Mouse (Mus musculus) embryonic facial prominence, embryonic 13.5 days (tissue): ENCODE measurements around the gene Pknox2. TPM values are rescaled to one million over a fixed set of nuclear protein-coding genes. Genes with fewer than 3 reads are reported as not detected.
A peak's percentile ranks its signal among the peaks of the same experiment; 100 is the strongest.

Experiments
- ATAC-seq: fragments of 200-750 bp; cut with Nextera tagmentation; 2 replicates; pipeline ENCODE4 v1.8.0; 2017; ENCODE audit warnings: low read depth; ENCODE audit not compliant: insufficient number of reproducible peaks, insufficient read depth, low FRiP score, low TSS enrichment
- H3K27ac ChIP-seq: fragments of 300-500 bp; sonication (generic); 2 replicates; pipeline ENCODE4 v1.5.1; 2015; ENCODE audit warnings: moderate library complexity, mild to moderate bottlenecking, inconsistent platforms
- H3K27me3 ChIP-seq: fragments of 300-500 bp; sonication (generic); 2 replicates; pipeline ENCODE4 v1.6.1; 2015; ENCODE audit warnings: mild to moderate bottlenecking, inconsistent platforms
- H3K36me3 ChIP-seq: fragments of 300-500 bp; sonication (generic); 2 replicates; pipeline ENCODE4 v1.6.1; 2015; ENCODE audit warnings: mild to moderate bottlenecking, inconsistent platforms
- H3K4me1 ChIP-seq: fragments of 300-500 bp; sonication (generic); 2 replicates; pipeline ENCODE4 v1.6.1; 2015; ENCODE audit warnings: inconsistent platforms
- H3K4me2 ChIP-seq: fragments of 300-500 bp; sonication (generic); 2 replicates; pipeline ENCODE4 v1.6.1; 2015; ENCODE audit warnings: moderate library complexity, mild to moderate bottlenecking, inconsistent platforms
- H3K4me3 ChIP-seq: fragments of 300-500 bp; sonication (generic); 2 replicates; pipeline ENCODE4 v1.5.1; 2015; ENCODE audit warnings: mild to moderate bottlenecking, inconsistent platforms
- H3K9ac ChIP-seq: fragments of 300-500 bp; sonication (generic); 2 replicates; pipeline ENCODE4 v1.6.1; 2015; ENCODE audit warnings: mild to moderate bottlenecking, inconsistent platforms
- H3K9me3 ChIP-seq: fragments of 300-500 bp; sonication (generic); 2 replicates; pipeline ENCODE4 v1.6.1; 2016; ENCODE audit warnings: inconsistent platforms
- WGBS: fragments of 180-500 bp; shearing (Covaris S2); methylation state at CpG from one replicate; pipeline ENCODE4 v1.1.7; 2015; ENCODE audit warnings: mixed read lengths; 5-methylcytosine and 5-hydroxymethylcytosine counted together
- polyA plus RNA-seq: library from polyadenylated mRNA; unstranded; fragments of >200 nt; fragmentation: Nextera tagmentation; extraction: Ambion mirVana; gene quantifications from 2 replicates; pipeline ENCODE4 v1.2.1, GENCODE M21; 2015

Pknox2 gene
- polyA plus RNA-seq, 1 experiment from 2014 or later, result 10.9 TPM

GRCm38 (mm10) chr9:37121761-37122331, 25.4 kb downstream of the Pknox2 start:
- Histone ChIP-seq H3K9ac (no peak overlapping the region), H3K9me3 (no peaks in the 10 kb centered on the region), H3K36me3 (no peaks in the 10 kb centered on the region), H3K27ac (no peak overlapping the region), H3K27me3 (peaks cover 23% of the 10 kb centered on the region), H3K4me2 (no peak overlapping the region), H3K4me1 (peaks cover 20% of the 10 kb centered on the region), H3K4me3 (no peak overlapping the region)
- WGBS, result 57% methylated on average over 4 of the region's 4 CpGs
- ATAC-seq, result no peak

- WGBS, result 80% methylated on average over 6 of the region's 6 CpGs
- Histone ChIP-seq H3K27ac (no peak overlapping the region), H3K27me3 (peaks cover 21% of the 10 kb centered on the region), H3K9ac (no peak overlapping the region), H3K4me2 (no peak overlapping the region), H3K36me3 (no peaks in the 10 kb centered on the region), H3K4me3 (no peak overlapping the region), H3K4me1 (peaks cover 20% of the 10 kb centered on the region), H3K9me3 (no peaks in the 10 kb centered on the region)
- ATAC-seq, result no peak
Measured at GRCm38 (mm10) chr9:37120801-37121200, 26.4 kb downstream of the Pknox2 start.

- peaks cover 23% of the 10 kb centered on the region for H3K4me1 ChIP-seq
- no peak for ATAC-seq
- H3K27me3 ChIP-seq, result peaks cover 10% of the 10 kb centered on the region
Measured at GRCm38 (mm10) chr9:37117529-37117928, 29.7 kb downstream of the Pknox2 start.

GRCm38 (mm10) chr9:37116632-37117413, 30.4 kb downstream of the Pknox2 start:
- H3K9me3 ChIP-seq, result no peaks in the 10 kb centered on the region
- no peaks in the 10 kb centered on the region for H3K36me3 ChIP-seq
- WGBS, result 83% methylated on average over 9 of the region's 9 CpGs
- peaks cover 17% of the 10 kb centered on the region for H3K4me1 ChIP-seq
- H3K27me3 ChIP-seq, result peaks cover 7% of the 10 kb centered on the region; the same call in 1 of the 2 replicates
- H3K27ac ChIP-seq, result no peak overlapping the region
- ATAC-seq, result no peak
- no peak overlapping the region for H3K4me3 ChIP-seq
- H3K9ac ChIP-seq, result no peak overlapping the region
- no peak overlapping the region for H3K4me2 ChIP-seq

More at GRCm38 (mm10) chr9:37117529-37117928, 29.7 kb downstream of the Pknox2 start:
- Histone ChIP-seq H3K36me3 (no peaks in the 10 kb centered on the region), H3K4me3 (no peak overlapping the region), H3K9me3 (no peaks in the 10 kb centered on the region), H3K4me2 (no peak overlapping the region), H3K9ac (no peak overlapping the region), H3K27ac (no peak overlapping the region)
- 85% methylated on average over 2 of the region's 2 CpGs for WGBS

- no peak for ATAC-seq
- Histone ChIP-seq H3K4me2 (no peak overlapping the region), H3K27ac (no peak overlapping the region), H3K9me3 (no peaks in the 10 kb centered on the region), H3K27me3 (peaks cover 4% of the 10 kb centered on the region; the same call in 1 of the 2 replicates), H3K9ac (no peak overlapping the region), H3K4me3 (no peak overlapping the region), H3K4me1 (peaks cover 17% of the 10 kb centered on the region), H3K36me3 (no peaks in the 10 kb centered on the region)
- WGBS, result 53% methylated on average over 7 of the region's 7 CpGs
Measured at GRCm38 (mm10) chr9:37115820-37116219, 31.4 kb downstream of the Pknox2 start.

- Histone ChIP-seq H3K4me2 (no peak overlapping the region), H3K27ac (peak overlapping the region; percentile 66), H3K9me3 (no peaks in the 10 kb centered on the region), H3K9ac (no peak overlapping the region), H3K36me3 (no peaks in the 10 kb centered on the region), H3K4me3 (no peak overlapping the region), H3K4me1 (peaks cover 17% of the 10 kb centered on the region), H3K27me3 (peaks cover 4% of the 10 kb centered on the region; the same call in 1 of the 2 replicates)
- ATAC-seq, result no peak
- 21% methylated on average over 9 of the region's 9 CpGs for WGBS
Measured at GRCm38 (mm10) chr9:37114286-37115267, 32.6 kb downstream of the Pknox2 start.

GRCm38 (mm10) chr9:37107546-37107945, 39.7 kb downstream of the Pknox2 start:
- Histone ChIP-seq H3K4me3 (no peak overlapping the region), H3K27ac (no peak overlapping the region), H3K9me3 (no peaks in the 10 kb centered on the region), H3K4me1 (peaks cover 5% of the 10 kb centered on the region; the same call in 1 of the 2 replicates), H3K4me2 (no peak overlapping the region), H3K36me3 (no peaks in the 10 kb centered on the region), H3K27me3 (no peaks in the 10 kb centered on the region), H3K9ac (no peak overlapping the region)
- 75% methylated on average over 2 of the region's 2 CpGs for WGBS
- no peak for ATAC-seq

GRCm38 (mm10) chr9:37106808-37107207, 40.4 kb downstream of the Pknox2 start:
- H3K9ac ChIP-seq, result no peak overlapping the region
- 24% methylated on average over 3 of the region's 3 CpGs for WGBS
- H3K27ac ChIP-seq, result no peak overlapping the region
- peaks cover 5% of the 10 kb centered on the region; the same call in 1 of the 2 replicates for H3K4me1 ChIP-seq
- ATAC-seq, result no peak
- H3K4me3 ChIP-seq, result no peak overlapping the region
- no peak overlapping the region for H3K4me2 ChIP-seq
- no peaks in the 10 kb centered on the region for H3K36me3 ChIP-seq
- no peaks in the 10 kb centered on the region for H3K27me3 ChIP-seq
- H3K9me3 ChIP-seq, result no peaks in the 10 kb centered on the region

GRCm38 (mm10) chr9:37104249-37104648, 43.0 kb downstream of the Pknox2 start:
- no peaks in the 10 kb centered on the region for H3K36me3 ChIP-seq

GRCm38 (mm10) chr9:37103778-37104177, 43.4 kb downstream of the Pknox2 start:
- ATAC-seq, result no peak
- WGBS, result 54% methylated on average over 5 of the region's 5 CpGs
- no peak overlapping the region for H3K4me2 ChIP-seq
- H3K9me3 ChIP-seq, result no peaks in the 10 kb centered on the region
- no peaks in the 10 kb centered on the region for H3K36me3 ChIP-seq
- H3K27me3 ChIP-seq, result no peaks in the 10 kb centered on the region
- peaks cover 20% of the 10 kb centered on the region for H3K4me1 ChIP-seq
- no peak overlapping the region for H3K9ac ChIP-seq
- H3K27ac ChIP-seq, result no peak overlapping the region
- no peak overlapping the region for H3K4me3 ChIP-seq

More at GRCm38 (mm10) chr9:37104249-37104648, 43.0 kb downstream of the Pknox2 start:
- H3K4me2 ChIP-seq, result no peak overlapping the region
- H3K27me3 ChIP-seq, result no peaks in the 10 kb centered on the region
- no peak for ATAC-seq
- no peak overlapping the region for H3K9ac ChIP-seq
- peaks cover 20% of the 10 kb centered on the region for H3K4me1 ChIP-seq
- WGBS, result 79% methylated on average over 3 of the region's 3 CpGs
- no peak overlapping the region for H3K27ac ChIP-seq
- H3K4me3 ChIP-seq, result no peak overlapping the region
- no peaks in the 10 kb centered on the region for H3K9me3 ChIP-seq
